Mouse (Mus musculus) CD4-positive, CD25-positive, alpha-beta regulatory T cell, adult 4 months (primary cell): ENCODE results near the gene Krt18. TPM values are rescaled to one million over a fixed set of nuclear protein-coding genes. Genes with fewer than 3 reads are reported as not detected.
A peak's percentile ranks its signal among the peaks of the same experiment; 100 is the strongest.
"Not testable (repeated sequence)": the region's sequence is repeated elsewhere in the genome, so short reads cannot be mapped to it uniquely, and the experiment has no call there.

ENCODE experiments used
- ATAC-seq: one replicate; pipeline ENCODE4 v1.8.0; 2017
- polyA plus RNA-seq, 2 experiments: library from polyadenylated mRNA; unstranded; fragments of 100-300 nt; shearing (Covaris generic); gene quantifications; one replicate each; pipeline ENCODE4 v1.2.1; 2017

Krt18 gene
- under 1 TPM; 0.44 to 0.97 TPM for polyA plus RNA-seq

GRCm38 (mm10) chr15:102028040-102028439 lies at the start of gene Krt18:
Gene Krt18, plus strand, starts transcription at chr15:102028180.
- ATAC-seq: no peak

- no peak for ATAC-seq
These were observed 47.1 kb upstream of the Krt18 start for GRCm38 (mm10) chr15:101980849-101981248.

GRCm38 (mm10) chr15:101983315-101983948 lies 44.5 kb upstream of the Krt18 start:
- no peak for ATAC-seq

GRCm38 (mm10) chr15:101983949-101984601 lies 43.9 kb upstream of the Krt18 start:
- ATAC-seq: peak; percentile 85

- no peak for ATAC-seq
These were observed 43.2 kb upstream of the Krt18 start for GRCm38 (mm10) chr15:101984746-101985145.

GRCm38 (mm10) chr15:101988119-101988518 lies 39.9 kb upstream of the Krt18 start:
- ATAC-seq: peak; percentile 62

- ATAC-seq: no peak
These were observed 39.3 kb upstream of the Krt18 start for GRCm38 (mm10) chr15:101988714-101989113.

- no peak for ATAC-seq
These were observed 37.0 kb upstream of the Krt18 start for GRCm38 (mm10) chr15:101990946-101991345.

- ATAC-seq: no peak
These were observed 33.6 kb upstream of the Krt18 start for GRCm38 (mm10) chr15:101994365-101994764.

- ATAC-seq: no peak
These were observed 32.3 kb upstream of the Krt18 start for GRCm38 (mm10) chr15:101995484-101996236.

GRCm38 (mm10) chr15:101996450-101997078 lies 31.4 kb upstream of the Krt18 start:
- ATAC-seq: not testable (repeated sequence)

- no peak for ATAC-seq
These were observed 28.8 kb upstream of the Krt18 start for GRCm38 (mm10) chr15:101999156-101999555.

- no peak for ATAC-seq
These were observed 28.2 kb upstream of the Krt18 start for GRCm38 (mm10) chr15:101999676-102000335.

GRCm38 (mm10) chr15:102002646-102003488 lies 25.1 kb upstream of the Krt18 start:
- ATAC-seq: no peak

GRCm38 (mm10) chr15:102003516-102003915 lies 24.5 kb upstream of the Krt18 start:
- no peak for ATAC-seq

- ATAC-seq: no peak
These were observed 23.8 kb upstream of the Krt18 start, which contains the start of gene Krt8 for GRCm38 (mm10) chr15:102004189-102004588. Gene Krt8, minus strand, starts transcription at chr15:102004482.

- ATAC-seq: no peak
These were observed 22.7 kb upstream of the Krt18 start for GRCm38 (mm10) chr15:102005290-102005689.

GRCm38 (mm10) chr15:102006317-102006716 lies 21.7 kb upstream of the Krt18 start:
- no peak for ATAC-seq

- ATAC-seq: no peak
These were observed 20.6 kb upstream of the Krt18 start for GRCm38 (mm10) chr15:102007097-102008069.

- ATAC-seq: no peak
These were observed 17.3 kb upstream of the Krt18 start for GRCm38 (mm10) chr15:102010569-102011245.
